Mouse (Mus musculus) liver, embryonic 12.5 days (tissue): ENCODE results near the gene Golph3. TPM values are rescaled to one million over a fixed set of nuclear protein-coding genes. Genes with fewer than 3 reads are reported as not detected.

ENCODE experiments used
- polyA plus RNA-seq: library from polyadenylated mRNA; unstranded; fragments of >200 nt; fragmentation: Nextera tagmentation; extraction: Ambion mirVana; gene quantifications from 2 replicates; pipeline ENCODE4 v1.2.1, GENCODE M21; 2016

The Golph3 gene
- polyA plus RNA-seq, 1 experiment from 2014 or later, result 79.8 TPM

Other genes with a start within 250 kb of the Golph3 start
- 55.4 and 56.3 TPM in 2 replicates for gene Zfr, start 203.6 kb upstream of the Golph3 start, polyA plus RNA-seq
- gene Mtmr12, start 116.4 kb upstream of the Golph3 start, polyA plus RNA-seq, result 11.9 and 12.3 TPM in 2 replicates
- gene 1810049J17Rik, start 449 bp downstream of the Golph3 start, polyA plus RNA-seq, result 1.2 and 1.9 TPM in 2 replicates